Mouse (Mus musculus) T-helper 2 cell (primary cell): Measurements from ENCODE around the gene Ankzf1.

Experiments
- in situ Hi-C: fragments of 300-600 bp; cut with MboI, MseI; formaldehyde crosslinking; loops from one replicate; pipeline ENCODE4 v1.15.1; 2025; ENCODE audit warnings: high pct_unique_total_duplicates

Gene Ankzf1

DNA sequence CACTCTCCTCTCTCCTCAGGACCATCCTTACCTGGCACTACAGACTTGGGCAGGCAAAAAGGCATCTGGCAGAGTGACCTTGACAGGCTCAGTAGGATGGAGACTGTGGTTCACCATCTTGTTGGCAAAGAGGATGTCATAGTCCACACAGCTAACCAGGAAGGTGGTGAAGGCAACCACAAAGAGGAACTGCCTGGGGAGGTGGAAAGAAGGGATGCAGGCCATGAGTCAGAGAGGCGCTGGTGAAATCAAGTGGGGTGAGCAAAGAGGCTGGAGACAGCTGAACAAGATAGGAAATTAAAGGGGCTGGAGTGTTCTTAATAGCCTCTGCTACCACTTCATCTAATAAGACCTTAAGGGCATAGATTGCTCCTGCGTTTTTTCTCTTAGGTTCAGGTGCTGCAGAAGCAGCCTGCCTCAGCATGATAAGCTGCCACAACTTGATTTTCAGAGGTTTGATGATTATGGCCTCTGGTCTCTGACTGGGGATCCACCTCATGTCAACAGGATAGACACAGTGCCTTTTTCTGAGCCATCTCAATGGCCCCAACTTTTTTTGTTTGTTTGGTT is 4.0 kb upstream of the Ankzf1 start:
- in situ Hi-C loops, result no loop called here

DNA sequence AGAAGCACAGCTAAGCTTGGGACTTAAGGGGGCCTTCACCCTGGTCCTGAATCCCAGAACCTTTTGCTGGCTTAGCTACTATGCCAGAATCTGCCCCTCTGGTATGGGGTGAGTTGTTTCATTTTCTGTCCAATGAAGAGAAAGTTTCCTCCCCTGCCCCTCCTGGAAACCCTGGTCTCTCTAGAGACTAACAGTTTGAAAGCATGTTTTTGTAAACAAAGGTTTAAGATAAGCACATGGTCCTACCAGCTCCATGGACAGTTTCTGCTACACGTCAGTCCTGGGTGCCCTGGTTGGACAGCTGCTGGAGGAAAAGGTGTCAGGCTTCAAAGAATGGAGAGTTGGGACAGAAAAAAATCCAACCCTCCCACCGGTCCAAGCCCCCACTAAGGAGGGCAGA is 1.4 kb upstream of the Ankzf1 start:
- in situ Hi-C loops, result loop anchor here (5.0 to 10.0 kb wide), 2 partner anchors 48 to 124 kb away; partner anchors contain the start of genes Cnppd1, Dnpep and Retreg2

GRCm38 (mm10) chr1:75191258-75191621 is 711 bp upstream of the Ankzf1 start:
- in situ Hi-C loops, result loop anchor here (5.0 to 10.0 kb wide), 2 partner anchors 49 to 124 kb away; partner anchors contain the start of genes Cnppd1, Dnpep and Retreg2

DNA sequence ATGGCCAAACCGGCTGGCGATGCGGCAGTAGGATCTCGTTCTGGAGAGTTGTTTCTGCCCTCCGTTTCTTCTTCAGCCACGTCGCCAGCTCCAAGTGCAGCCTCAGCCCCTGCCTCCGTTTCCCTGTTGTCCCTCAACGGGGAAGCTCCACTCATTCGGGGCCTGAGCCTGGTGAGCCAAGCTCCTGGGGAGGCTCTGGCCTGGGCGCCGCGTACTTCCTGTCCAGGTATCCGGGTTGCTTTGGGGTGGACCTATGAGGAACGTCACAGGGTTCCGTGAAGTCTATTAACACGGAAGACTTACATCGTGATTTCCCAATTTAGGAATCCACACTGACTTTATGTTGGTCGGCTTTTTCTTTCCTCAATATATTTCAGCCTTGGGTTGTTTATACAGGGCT is 501 bp downstream of the Ankzf1 start:
- in situ Hi-C loops, result loop anchor here (5.0 to 10.0 kb wide), 2 partner anchors 50 to 122 kb away; partner anchors contain the start of genes Cnppd1, Dnpep and Retreg2

- in situ Hi-C loops, result loop anchor here (25.0 kb wide), 1 partner anchor 964 kb away; the partner anchor contains the start of gene Arpc2
Measured at GRCm38 (mm10) chr1:75201236-75201635, 9.3 kb downstream of the Ankzf1 start.

DNA sequence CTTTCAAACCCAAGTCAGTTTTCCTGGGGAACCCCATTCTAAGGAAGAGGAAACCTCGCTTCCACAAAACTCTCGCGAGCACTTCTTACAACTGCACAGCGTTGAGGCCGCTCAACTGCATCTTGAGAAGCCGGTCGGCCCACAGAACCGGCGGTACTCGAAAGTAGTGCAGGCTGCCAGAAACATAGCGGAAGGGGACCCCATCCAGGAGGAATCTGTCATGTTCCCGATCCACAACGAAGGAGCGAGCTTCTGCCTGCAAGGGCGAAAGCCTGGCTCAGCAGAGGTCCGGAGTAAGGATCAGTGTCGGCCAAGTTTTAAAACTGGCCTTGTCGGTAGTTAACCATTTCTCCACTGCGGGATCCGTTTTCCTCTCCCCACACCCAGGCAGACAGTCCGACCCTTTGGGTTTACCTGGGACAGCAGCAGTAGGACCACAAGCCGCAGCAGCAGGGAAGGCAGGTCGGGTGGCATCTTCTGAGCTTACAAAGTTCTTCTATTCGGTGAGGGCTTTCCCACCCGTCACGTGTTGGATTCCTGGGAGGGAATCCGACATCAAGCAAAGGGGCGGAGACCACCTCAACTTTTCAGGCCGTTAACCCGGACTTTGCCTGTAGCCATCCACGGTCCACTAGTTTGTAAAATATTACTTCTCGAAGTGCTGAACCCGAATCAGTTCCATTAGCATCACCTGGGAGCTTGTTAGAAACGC is 17.2 kb downstream of the Ankzf1 start:
- in situ Hi-C loops, result loop anchor here (25.0 kb wide), 1 partner anchor 972 kb away; the partner anchor contains the start of gene Arpc2

DNA sequence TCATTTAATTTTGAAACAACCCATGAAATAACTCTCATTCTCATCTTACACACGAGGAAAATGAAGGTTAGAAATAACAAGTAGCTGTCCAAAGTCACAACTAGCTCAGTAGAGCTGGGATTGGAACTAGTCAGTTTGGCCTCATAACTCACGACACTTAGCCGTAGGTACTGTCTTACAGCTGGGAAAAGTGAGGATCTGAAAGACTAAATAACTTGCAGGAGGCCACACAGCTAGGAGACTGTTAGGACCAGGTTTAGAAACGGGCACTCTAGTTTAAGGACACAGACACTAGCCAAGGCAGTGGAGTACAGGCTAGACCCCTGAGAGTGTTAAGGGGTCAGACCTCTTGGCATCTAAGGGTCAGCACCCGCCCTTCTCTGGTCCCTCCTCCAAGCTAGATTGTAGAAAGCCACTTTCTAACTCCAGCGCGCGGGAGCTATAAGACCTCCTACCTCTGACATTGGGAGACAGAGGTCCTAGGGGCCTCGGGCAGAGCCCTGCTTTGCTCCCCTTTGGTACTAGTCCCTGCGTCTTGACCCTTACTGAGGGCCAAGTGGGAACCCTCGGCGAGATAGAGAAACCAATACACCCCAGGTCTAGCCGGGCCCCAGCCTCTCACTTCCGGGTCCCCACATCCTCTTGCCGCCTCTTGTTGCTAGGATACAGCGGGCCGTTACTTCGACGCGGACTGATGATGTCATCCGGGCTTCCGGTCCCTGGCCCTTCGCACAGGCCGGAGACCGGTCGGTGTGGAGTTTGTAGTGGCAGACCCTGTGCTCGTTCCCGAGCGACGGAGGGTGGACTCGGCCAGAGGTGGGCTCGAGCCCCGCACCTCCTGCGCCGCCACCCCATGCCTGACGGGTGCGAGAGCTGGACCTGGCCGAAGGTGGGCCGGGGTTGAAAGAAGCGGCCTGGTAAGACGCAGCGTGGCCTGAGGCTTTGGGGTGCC is 18.5 kb downstream of the Ankzf1 start, which contains the start of the genes Glb1l and Stk16:
Gene Glb1l, minus strand, starts transcription at position 678 of the 952 bp plus-strand sequence.
Gene Stk16, plus strand, starts transcription at position 703 of the 952 bp plus-strand sequence.
- in situ Hi-C loops, result loop anchor here (25.0 kb wide), 1 partner anchor 973 kb away; the partner anchor contains the start of gene Arpc2

DNA sequence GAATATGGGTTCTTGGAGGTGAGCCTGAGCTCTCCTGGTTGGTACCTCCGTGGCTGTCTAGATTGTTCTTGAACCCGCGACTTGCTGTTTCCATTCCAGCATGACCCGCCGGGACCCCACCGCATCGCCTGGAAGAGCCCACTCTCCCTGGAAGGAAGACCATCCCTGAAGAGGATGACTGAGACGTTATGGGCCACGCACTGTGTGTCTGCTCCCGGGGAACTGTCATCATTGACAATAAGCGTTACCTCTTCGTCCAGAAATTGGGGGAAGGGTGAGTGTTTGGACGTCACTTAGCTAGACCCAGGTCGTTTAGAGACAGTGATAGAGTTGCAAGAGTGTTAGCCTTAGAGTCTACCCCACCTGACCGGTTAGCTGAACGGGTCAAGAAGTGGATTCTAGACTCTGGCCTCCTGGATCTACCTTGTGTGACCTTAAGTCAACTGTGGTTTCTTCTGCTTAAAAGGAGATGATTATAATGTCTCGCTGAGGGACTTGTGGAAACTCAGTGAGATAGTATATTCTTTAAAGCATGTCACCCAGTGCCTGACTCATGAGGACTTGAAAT is 19.3 kb downstream of the Ankzf1 start:
- in situ Hi-C loops, result loop anchor here (25.0 kb wide), 1 partner anchor 974 kb away; the partner anchor contains the start of gene Arpc2

GRCm38 (mm10) chr1:75212542-75212941 is 20.6 kb downstream of the Ankzf1 start:
- in situ Hi-C loops, result loop anchor here (25.0 kb wide), 1 partner anchor 975 kb away; the partner anchor contains the start of gene Arpc2

GRCm38 (mm10) chr1:75213096-75213495 is 21.1 kb downstream of the Ankzf1 start:
- in situ Hi-C loops, result loop anchor here (25.0 kb wide), 1 partner anchor 976 kb away; the partner anchor contains the start of gene Arpc2

GRCm38 (mm10) chr1:75214442-75214841 is 22.5 kb downstream of the Ankzf1 start:
- in situ Hi-C loops, result loop anchor here (25.0 kb wide), 1 partner anchor 977 kb away; the partner anchor contains the start of gene Arpc2

DNA sequence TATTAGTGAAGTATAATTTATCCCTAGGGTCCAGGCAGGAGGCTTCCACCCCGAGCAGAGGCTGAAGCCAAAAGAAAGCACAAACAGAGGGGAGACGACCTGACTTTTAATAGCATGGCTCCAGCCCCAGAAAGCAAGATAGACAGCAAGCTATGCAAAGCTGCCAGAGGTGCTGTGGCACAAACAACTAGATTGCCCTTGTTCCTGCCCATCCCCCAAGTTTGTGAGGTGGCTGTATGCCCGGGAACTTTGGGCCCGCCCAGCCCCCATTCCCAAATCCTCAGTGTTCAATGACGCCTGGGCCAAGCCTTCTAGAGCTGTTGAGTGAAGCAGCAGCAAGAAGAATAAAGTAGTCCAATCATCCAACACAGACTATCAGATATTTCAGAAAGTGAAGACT is 22.9 kb downstream of the Ankzf1 start:
- in situ Hi-C loops, result loop anchor here (25.0 kb wide), 1 partner anchor 978 kb away; the partner anchor contains the start of gene Arpc2

GRCm38 (mm10) chr1:75215785-75216184 is 23.8 kb downstream of the Ankzf1 start:
- in situ Hi-C loops, result loop anchor here (25.0 kb wide), 1 partner anchor 978 kb away; the partner anchor contains the start of gene Arpc2

DNA sequence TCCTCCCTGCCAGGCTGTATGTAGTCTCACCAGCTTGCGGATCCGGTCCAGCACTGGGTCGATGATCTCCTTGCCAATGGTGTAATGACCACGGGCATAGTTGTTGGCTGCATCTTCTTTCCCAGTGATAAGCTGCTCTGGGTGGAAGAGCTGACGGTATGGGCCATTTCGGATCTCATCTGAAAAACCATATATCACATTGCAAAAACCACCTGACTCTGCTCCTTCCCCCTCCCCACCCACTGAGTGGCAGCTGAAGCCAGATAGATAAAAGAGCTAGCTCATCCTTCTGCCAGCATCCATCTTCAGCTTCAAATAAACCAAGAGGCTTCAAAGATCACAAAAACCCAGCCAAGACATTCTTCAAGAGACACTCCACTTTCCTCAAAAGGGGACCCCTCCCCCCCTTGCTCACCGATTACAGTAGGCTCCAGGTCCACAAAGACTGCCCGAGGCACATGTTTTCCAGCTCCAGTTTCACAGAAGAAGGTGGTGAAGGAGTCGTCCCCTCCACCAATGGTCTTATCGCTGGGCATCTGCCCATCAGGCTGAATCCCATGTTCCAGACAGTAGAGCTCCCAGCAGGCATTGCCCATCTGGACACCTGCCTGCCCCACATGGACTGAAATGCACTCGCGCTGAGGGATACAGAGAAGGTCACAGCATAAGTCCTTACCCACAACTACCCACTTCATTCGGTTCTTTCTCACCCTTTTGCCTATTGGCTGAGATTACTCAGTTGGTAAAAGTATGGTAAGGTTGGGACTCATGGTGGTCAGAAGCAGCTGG is 25.0 kb downstream of the Ankzf1 start:
- in situ Hi-C loops, result loop anchor here (25.0 kb wide), 1 partner anchor 980 kb away; the partner anchor contains the start of gene Arpc2

DNA sequence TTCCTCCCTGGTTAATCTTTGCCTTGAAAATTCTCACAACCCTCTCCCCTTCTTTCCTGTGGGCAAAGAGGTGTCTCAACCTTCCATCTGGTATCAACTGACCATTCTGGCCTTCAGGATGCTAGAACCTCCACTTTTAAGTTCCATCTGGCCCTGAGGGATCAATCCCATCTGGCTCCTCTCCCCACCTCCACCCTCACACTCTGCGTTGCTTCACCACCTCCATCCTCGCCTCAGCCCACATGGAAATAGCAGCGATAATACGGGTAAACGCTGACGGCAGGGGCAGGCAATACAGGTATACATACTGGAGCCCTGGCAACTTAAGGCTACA is 25.9 kb downstream of the Ankzf1 start:
- in situ Hi-C loops, result loop anchor here (25.0 kb wide), 1 partner anchor 981 kb away; the partner anchor contains the start of gene Arpc2

DNA sequence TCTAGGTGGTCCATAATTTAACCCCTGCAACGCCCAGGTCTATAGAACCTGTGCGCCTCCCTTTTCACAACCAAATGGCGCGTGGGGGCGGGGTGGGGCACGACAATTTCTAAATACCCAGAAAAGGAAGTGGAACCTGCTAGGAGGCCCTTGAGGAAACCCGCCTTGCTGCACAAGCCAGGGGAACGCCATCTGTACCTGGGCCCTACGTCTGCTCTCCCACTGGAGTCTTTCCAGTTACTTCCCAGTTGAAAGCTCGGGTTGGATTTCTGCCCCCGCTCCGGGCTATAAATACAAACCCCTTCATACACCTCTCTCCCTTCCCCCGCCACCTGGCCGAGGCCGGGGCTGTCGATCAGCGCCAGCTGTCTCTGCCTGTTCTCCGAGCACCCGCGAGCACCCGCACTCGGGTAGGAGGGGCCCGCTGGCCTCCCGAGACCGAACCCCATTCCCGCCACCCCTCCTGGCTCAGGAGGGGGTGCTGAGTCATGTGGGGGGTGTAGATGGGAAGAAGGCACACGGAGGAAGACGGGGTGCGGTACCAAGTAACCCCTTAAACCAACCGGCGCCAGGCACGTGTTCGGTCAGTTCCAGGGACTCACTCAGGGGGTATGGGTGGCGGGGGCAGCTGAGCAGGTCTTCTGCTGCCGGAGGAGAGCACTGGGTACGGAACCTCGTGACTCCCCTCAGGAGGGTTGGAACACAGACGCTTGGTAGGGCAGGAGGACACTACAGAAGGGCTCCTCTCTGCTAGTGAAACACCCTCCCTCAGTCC is 26.5 kb downstream of the Ankzf1 start:
- in situ Hi-C loops, result loop anchor here (25.0 kb wide), 1 partner anchor 981 kb away; the partner anchor contains the start of gene Arpc2

DNA sequence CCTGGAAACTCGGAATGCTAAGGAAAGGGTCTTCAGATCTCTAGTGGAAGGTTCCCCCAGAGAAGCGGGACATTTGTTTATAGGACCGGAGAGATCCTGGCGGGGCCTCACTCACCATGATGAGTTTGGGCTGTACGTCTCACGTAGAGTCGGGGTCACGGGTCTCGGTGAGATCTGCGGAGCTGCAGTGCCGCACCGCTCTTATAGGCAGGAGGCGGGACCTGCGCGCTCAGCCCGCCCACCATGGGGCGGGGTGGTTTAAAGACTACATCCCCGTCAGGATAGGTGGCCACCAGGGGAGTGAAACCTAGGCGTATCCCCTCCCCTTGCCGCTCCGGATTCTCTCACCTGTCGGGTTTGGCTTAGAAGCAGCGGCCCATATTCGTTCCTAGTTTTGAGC is 27.1 kb downstream of the Ankzf1 start:
- in situ Hi-C loops, result loop anchor here (25.0 kb wide), 1 partner anchor 982 kb away; the partner anchor contains the start of gene Arpc2

GRCm38 (mm10) chr1:75219531-75219930 is 27.6 kb downstream of the Ankzf1 start, which contains the start of gene Tuba4a:
Tuba4a (minus strand) TSS chr1:75219865.
- in situ Hi-C loops, result loop anchor here (25.0 kb wide), 1 partner anchor 982 kb away; the partner anchor contains the start of gene Arpc2

- in situ Hi-C loops, result loop anchor here (25.0 kb wide), 1 partner anchor 984 kb away; the partner anchor contains the start of gene Arpc2
Measured at GRCm38 (mm10) chr1:75221538-75221937, 29.6 kb downstream of the Ankzf1 start.
